12 mouse cellular contexts compared by ENCODE assay signal in genomic region chr8:107943550-107944348, GRCm38 (mm10). TPM values are rescaled to one million over a fixed set of nuclear protein-coding genes. Genes with fewer than 3 reads are reported as not detected.
DNase-seq lines count a peak whose midpoint lies in the region; ATAC-seq and TF ChIP-seq lines count a peak whose summit lies in the region.
"Had no signal": no experiment of that assay in that cellular context is flagged by ENCODE, and none has a peak within 500 bp of the region (broad histone marks: within the 10 kb centered on the region; RNA-seq: fewer than 3 reads in every experiment).

No protein-coding gene starts in this region.

- H3K4me3 ChIP-seq in heart, embryonic 15.5 days = peak overlapping the region; percentile 44
- H3K4me3 ChIP-seq in embryonic facial prominence, embryonic 13.5 days = peak overlapping the region; percentile 32
- H3K4me3 ChIP-seq in hindbrain, postnatal 0 days (ENCODE audit: low read length) = peak overlapping the region; percentile 18; the same call in 1 of the 2 replicates
- peak overlapping the region; percentile 33 for H3K4me3 ChIP-seq in midbrain, postnatal 0 days (ENCODE audit: low read depth, low read length)
- H3K4me3 ChIP-seq in kidney, embryonic 14.5 days (ENCODE audit: low read length) = no peak overlapping the region

- H3K9ac ChIP-seq in heart, embryonic 15.5 days = no peak overlapping the region
- peak overlapping the region; percentile 52; the same call in 1 of the 2 replicates for H3K9ac ChIP-seq in embryonic facial prominence, embryonic 13.5 days
- H3K9ac ChIP-seq in hindbrain, postnatal 0 days (replicated peaks; ENCODE audit: low read length) = 0 out of 2 replicates have a peak overlapping the region, but pooled peaks have one; percentile 9
- peak overlapping the region; percentile 63 for H3K9ac ChIP-seq in midbrain, postnatal 0 days (replicated peaks; ENCODE audit: low read length, poor library complexity, severe bottlenecking)
- H3K9ac ChIP-seq in kidney, embryonic 14.5 days (ENCODE audit: low read depth, low read length) = no peak overlapping the region

- no peaks in the 10 kb centered on the region for H3K36me3 ChIP-seq in heart, embryonic 15.5 days
- no peaks in the 10 kb centered on the region for H3K36me3 ChIP-seq in embryonic facial prominence, embryonic 13.5 days
- no peaks in the 10 kb centered on the region for H3K36me3 ChIP-seq in hindbrain, postnatal 0 days (ENCODE audit: insufficient read depth, low read length)
- H3K36me3 ChIP-seq in midbrain, postnatal 0 days (ENCODE audit: insufficient read depth, low read length) = no peaks in the 10 kb centered on the region
- H3K36me3 ChIP-seq in kidney, embryonic 14.5 days (ENCODE audit: control insufficient read depth, insufficient read depth, low read length) = no peaks in the 10 kb centered on the region

- no peaks in the 10 kb centered on the region for H3K9me3 ChIP-seq in heart, embryonic 15.5 days (replicated peaks)
- no peaks in the 10 kb centered on the region for H3K9me3 ChIP-seq in embryonic facial prominence, embryonic 13.5 days
- no peaks in the 10 kb centered on the region for H3K9me3 ChIP-seq in hindbrain, postnatal 0 days (ENCODE audit: low read length)
- H3K9me3 ChIP-seq in midbrain, postnatal 0 days (ENCODE audit: low read length) = no peaks in the 10 kb centered on the region
- H3K9me3 ChIP-seq in kidney, embryonic 14.5 days (ENCODE audit: control insufficient read depth, low read length) = no peaks in the 10 kb centered on the region

- no peak for ATAC-seq in heart, embryonic 15.5 days (replicated peaks; ENCODE audit: insufficient number of reproducible peaks, insufficient read depth, low FRiP score, low read depth)
- ATAC-seq in embryonic facial prominence, embryonic 13.5 days (ENCODE audit: insufficient number of reproducible peaks, insufficient read depth, low FRiP score, low TSS enrichment, low read depth) = no peak
- ATAC-seq in hindbrain, postnatal 0 days = no peak
- ATAC-seq in midbrain, postnatal 0 days (ENCODE audit: low FRiP score) = no peak
- ATAC-seq in kidney, embryonic 14.5 days (ENCODE audit: low FRiP score, low TSS enrichment) = no peak
- ATAC-seq: activated CD4-positive, CD25-positive, alpha-beta regulatory T cell, adult 4 months had no signal

- intact Hi-C loops in heart, postnatal 14 days (cut with DNase I) = no loop called here

- peaks cover 19% of the 10 kb centered on the region for H3K4me1 ChIP-seq in heart, embryonic 15.5 days (replicated peaks)
- H3K4me1 ChIP-seq in embryonic facial prominence, embryonic 13.5 days = peaks cover 44% of the 10 kb centered on the region
- H3K4me1 ChIP-seq in hindbrain, postnatal 0 days (ENCODE audit: insufficient read depth, low read length) = no peaks in the 10 kb centered on the region
- peaks cover 13% of the 10 kb centered on the region; the same call in 1 of the 2 replicates for H3K4me1 ChIP-seq in midbrain, postnatal 0 days (ENCODE audit: insufficient read depth, low read length)
- peaks cover 6% of the 10 kb centered on the region; the same call in 1 of the 2 replicates for H3K4me1 ChIP-seq in kidney, embryonic 14.5 days (ENCODE audit: control insufficient read depth, insufficient read depth, low read length)

- 13% methylated on average over 10 of the region's 10 CpGs for WGBS in heart, embryonic 15.5 days
- 12% methylated on average over 10 of the region's 10 CpGs for WGBS in embryonic facial prominence, embryonic 13.5 days
- 8% methylated on average over 10 of the region's 10 CpGs for WGBS in hindbrain, postnatal 0 days
- 4% methylated on average over 9 of the region's 10 CpGs for WGBS in midbrain, postnatal 0 days
- WGBS in kidney, embryonic 14.5 days = 10% methylated on average over 10 of the region's 10 CpGs

- H3K4me2 ChIP-seq in heart, embryonic 15.5 days = peak overlapping the region; percentile 78
- peak overlapping the region; percentile 79 for H3K4me2 ChIP-seq in embryonic facial prominence, embryonic 13.5 days
- H3K4me2 ChIP-seq in hindbrain, postnatal 0 days (ENCODE audit: low read depth, low read length) = peak overlapping the region; percentile 53
- peak overlapping the region; percentile 63 for H3K4me2 ChIP-seq in midbrain, postnatal 0 days (ENCODE audit: low read depth, low read length, poor library complexity, severe bottlenecking)
- no peak overlapping the region; the same call in 1 of the 2 replicates for H3K4me2 ChIP-seq in kidney, embryonic 14.5 days (replicated peaks; ENCODE audit: low read depth, low read length)

- peaks cover 33% of the 10 kb centered on the region for H3K27me3 ChIP-seq in heart, embryonic 15.5 days
- H3K27me3 ChIP-seq in embryonic facial prominence, embryonic 13.5 days = peaks cover 15% of the 10 kb centered on the region
- peaks cover 6% of the 10 kb centered on the region for H3K27me3 ChIP-seq in hindbrain, postnatal 0 days (ENCODE audit: insufficient read depth, low read length)
- H3K27me3 ChIP-seq in midbrain, postnatal 0 days (ENCODE audit: insufficient read depth, low read length) = no peaks in the 10 kb centered on the region
- peaks cover 27% of the 10 kb centered on the region for H3K27me3 ChIP-seq in kidney, embryonic 14.5 days (ENCODE audit: control insufficient read depth, insufficient read depth, low read length)

- no peak overlapping the region for H3K27ac ChIP-seq in heart, embryonic 15.5 days
- no peak overlapping the region; the same call in 1 of the 2 replicates for H3K27ac ChIP-seq in embryonic facial prominence, embryonic 13.5 days
- H3K27ac ChIP-seq in hindbrain, postnatal 0 days = peak overlapping the region; percentile 48; the same call in 1 of the 2 replicates
- H3K27ac ChIP-seq in midbrain, postnatal 0 days (ENCODE audit: low read depth, low read length) = peak overlapping the region; percentile 82
- H3K27ac ChIP-seq in kidney, embryonic 14.5 days (ENCODE audit: low read depth, low read length) = no peak overlapping the region
- H3K27ac ChIP-seq: macrophage had no signal

- TF ChIP-seq CTCF in hindbrain, postnatal 0 days (IDR thresholded peaks at IDR 0.05; ENCODE audit: low read depth) = no peak
- no peak for TF ChIP-seq CTCF in midbrain, postnatal 0 days (IDR thresholded peaks at IDR 0.05)

- DNase-seq in heart, postnatal 14 days = no peak
- no peak for DNase-seq in hindbrain, postnatal 0 days (ENCODE audit: low spot score)
- no peak for DNase-seq in midbrain, postnatal 0 days (ENCODE audit: low spot score)
- no peak for DNase-seq in right cerebral cortex, postnatal 10 days (ENCODE audit: low spot score in 2 of 2)
- DNase-seq in cerebellum, postnatal 14 days = no peak
- DNase-seq: gastrocnemius, postnatal 36 days; thymus, adult 18-20 months had no signal

RNA-seq across cellular contexts. Expression of gene Zfhx3, which starts 1.3 kb away (rescaled TPM):
- 4.4 and 6.3 TPM in 2 replicates for polyA plus RNA-seq in heart, embryonic 15.5 days (2015; fragmentation: Nextera tagmentation; extraction: Ambion mirVana)
- total RNA-seq in heart, postnatal 14 days (2021) = 1 to 10 TPM; 8.2 to 8.8 TPM
- polyA plus RNA-seq in embryonic facial prominence, embryonic 13.5 days (2015; fragmentation: Nextera tagmentation; extraction: Ambion mirVana) = 29.9 and 31.2 TPM in 2 replicates
- total RNA-seq in hindbrain, postnatal 0 days (2014; rRNA removed) = 15.3 and 18.4 TPM in 2 replicates
- 9.9 and 14.9 TPM in 2 replicates for polyA plus RNA-seq in hindbrain, postnatal 0 days (2015; fragmentation: Nextera tagmentation; extraction: Ambion mirVana)
- total RNA-seq in midbrain, postnatal 0 days (2014; rRNA removed) = 44.5 and 52.0 TPM in 2 replicates
- 25.0 and 33.1 TPM in 2 replicates for polyA plus RNA-seq in midbrain, postnatal 0 days (2015; fragmentation: Nextera tagmentation; extraction: Ambion mirVana)
- 11.4 and 11.7 TPM in 2 replicates for polyA plus RNA-seq in kidney, embryonic 14.5 days (2014; fragmentation: Nextera tagmentation; extraction: Ambion mirVana)

Comparison
In these comparisons a context has a peak if more than half of its experiments do, and no peak if none do; other contexts are left out.
1. H3K27ac ChIP-seq: peak in hindbrain, postnatal 0 days (single experiment) and midbrain, postnatal 0 days (single experiment); none in heart, embryonic 15.5 days (single experiment), embryonic facial prominence, embryonic 13.5 days (single experiment) and kidney, embryonic 14.5 days (single experiment).
2. H3K9ac ChIP-seq: peak in embryonic facial prominence, embryonic 13.5 days (single experiment), hindbrain, postnatal 0 days (single experiment) and midbrain, postnatal 0 days (single experiment); none in heart, embryonic 15.5 days (single experiment) and kidney, embryonic 14.5 days (single experiment).